Mouse (Mus musculus) hindbrain, embryonic 13.5 days (tissue): ENCODE results near the gene Gm1043. TPM values are rescaled to one million over a fixed set of nuclear protein-coding genes. Genes with fewer than 3 reads are reported as not detected.

Experiments
- ATAC-seq: fragments of 200-750 bp; cut with Nextera tagmentation; 2 replicates; pipeline ENCODE4 v1.8.0; 2017; ENCODE audit warnings: moderate TSS enrichment; ENCODE audit not compliant: low FRiP score
- H3K27ac ChIP-seq: fragments of 300-500 bp; sonication (generic); 2 replicates; pipeline ENCODE4 v1.5.1; 2015; ENCODE audit warnings: inconsistent platforms, mild to moderate bottlenecking, moderate library complexity
- H3K27me3 ChIP-seq: fragments of 300-500 bp; sonication (generic); 2 replicates; pipeline ENCODE4 v1.6.1; 2015; ENCODE audit warnings: mild to moderate bottlenecking, inconsistent platforms
- H3K36me3 ChIP-seq: fragments of 300-500 bp; sonication (generic); 2 replicates; pipeline ENCODE4 v1.6.1; 2015; ENCODE audit warnings: mild to moderate bottlenecking, inconsistent platforms
- H3K4me1 ChIP-seq: fragments of 300-500 bp; sonication (generic); replicated peaks from 2 replicates; pipeline ENCODE4 v1.6.1; 2015; ENCODE audit warnings: inconsistent platforms
- H3K4me2 ChIP-seq: fragments of 300-500 bp; sonication (generic); 2 replicates; pipeline ENCODE4 v1.6.1; 2015; ENCODE audit warnings: inconsistent platforms, mild to moderate bottlenecking, moderate library complexity
- H3K4me3 ChIP-seq: fragments of 300-500 bp; sonication (generic); 2 replicates; pipeline ENCODE4 v1.5.1; 2015; ENCODE audit warnings: mild to moderate bottlenecking, inconsistent platforms
- H3K9ac ChIP-seq: fragments of 300-500 bp; sonication (generic); 2 replicates; pipeline ENCODE4 v1.6.1; 2015; ENCODE audit warnings: mild to moderate bottlenecking, inconsistent platforms
- H3K9me3 ChIP-seq: fragments of 300-500 bp; sonication (generic); 2 replicates; pipeline ENCODE4 v1.6.1; 2016; ENCODE audit warnings: inconsistent platforms
- WGBS: fragments of 180-500 bp; shearing (Covaris S2); methylation state at CpG from one replicate; pipeline ENCODE4 v1.1.7; 2015; 5-methylcytosine and 5-hydroxymethylcytosine counted together
- polyA plus RNA-seq: library from polyadenylated mRNA; unstranded; fragments of >200 nt; fragmentation: Nextera tagmentation; extraction: Ambion mirVana; gene quantifications from 2 replicates; pipeline ENCODE4 v1.2.1, GENCODE M21; 2015

The Gm1043 gene
- polyA plus RNA-seq, 1 experiment from 2014 or later: 1.5 TPM

DNA sequence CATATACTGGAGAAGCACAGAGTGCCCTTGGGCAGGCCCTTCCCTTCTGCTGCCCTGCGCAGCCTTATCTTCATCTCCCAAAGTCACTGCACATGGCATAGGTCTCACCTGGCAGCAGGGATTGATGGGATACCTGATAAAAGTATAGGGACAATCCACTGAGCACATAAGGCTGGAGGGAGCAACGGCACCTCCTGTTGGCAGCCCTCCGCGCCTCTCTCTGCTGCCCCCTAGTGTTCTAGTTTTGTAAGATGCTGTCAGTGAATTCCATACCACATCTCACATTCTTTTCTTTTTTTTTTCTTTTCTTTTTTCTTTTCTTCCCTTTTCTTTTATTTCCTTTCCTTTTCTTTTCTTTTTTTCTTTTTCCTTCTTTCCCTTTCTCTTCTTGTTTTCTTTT, 62.4 kb downstream of the Gm1043 start:
- ATAC-seq: no peak
- H3K36me3 ChIP-seq: peaks cover 4% of the 10 kb centered on the region

DNA sequence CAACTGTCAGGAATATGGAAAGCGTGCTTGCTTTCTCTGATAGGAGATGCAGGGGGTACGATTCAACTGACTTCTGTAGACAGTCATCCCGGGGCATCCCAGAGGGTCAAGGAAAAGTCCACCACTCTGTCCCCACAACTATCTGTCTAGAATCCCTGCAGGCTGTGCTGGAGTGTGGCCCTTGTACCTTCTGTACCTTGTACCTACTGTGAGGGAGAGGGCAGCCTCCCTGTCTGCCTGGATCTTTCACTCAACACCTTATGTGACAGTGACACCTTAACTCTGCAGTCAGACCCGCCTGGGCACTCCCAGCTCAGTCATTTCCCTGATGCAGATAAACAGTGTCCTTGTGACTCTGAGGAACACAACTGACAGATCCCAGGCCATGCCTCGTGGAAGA, 65.5 kb downstream of the Gm1043 start:
- WGBS: 84% methylated on average over 5 of the region's 5 CpGs
- Histone ChIP-seq H3K27me3 (peaks cover 3% of the 10 kb centered on the region; the same call in 1 of the 2 replicates), H3K4me2 (no peak overlapping the region), H3K9me3 (no peaks in the 10 kb centered on the region), H3K4me1 (0 out of 2 replicates have a peak, but pooled peaks cover 3% of the 10 kb centered on the region), H3K9ac (no peak overlapping the region), H3K36me3 (no peaks in the 10 kb centered on the region), H3K4me3 (no peak overlapping the region), H3K27ac (no peak overlapping the region)
- no peak for ATAC-seq

More for the DNA sequence above, 62.4 kb downstream of the Gm1043 start:
- H3K9ac ChIP-seq: no peak overlapping the region
- H3K27me3 ChIP-seq: peaks cover 3% of the 10 kb centered on the region; the same call in 1 of the 2 replicates
- no peak overlapping the region for H3K27ac ChIP-seq
- H3K4me2 ChIP-seq: no peak overlapping the region
- no peaks in the 10 kb centered on the region for H3K9me3 ChIP-seq
- H3K4me3 ChIP-seq: no peak overlapping the region
- no peaks in the 10 kb centered on the region for H3K4me1 ChIP-seq
- 19% methylated on average over 4 of the region's 4 CpGs for WGBS

DNA sequence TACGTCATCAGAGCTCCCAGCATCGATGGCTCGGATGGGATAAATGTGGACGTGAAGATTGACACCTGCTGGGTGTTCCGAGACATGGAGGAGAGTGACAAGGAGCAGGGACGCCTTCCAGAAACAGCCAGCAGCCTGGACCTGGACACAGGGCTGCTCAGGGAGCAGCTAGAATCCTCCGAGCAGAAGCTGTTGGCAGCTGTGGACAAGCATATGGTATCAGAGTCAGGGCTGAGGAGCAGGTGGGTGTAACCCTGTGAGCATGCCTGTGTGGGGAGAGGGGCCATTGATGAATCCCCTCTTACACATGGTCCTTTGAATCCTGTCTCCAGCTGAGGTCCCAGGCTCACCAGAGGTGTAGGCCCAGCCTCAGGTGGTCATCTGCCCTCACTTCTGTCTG, 69.3 kb downstream of the Gm1043 start:
- 0 out of 2 replicates have a peak, but pooled peaks have one; percentile 37 for ATAC-seq
- 80% methylated on average over 7 of the region's 7 CpGs for WGBS

DNA sequence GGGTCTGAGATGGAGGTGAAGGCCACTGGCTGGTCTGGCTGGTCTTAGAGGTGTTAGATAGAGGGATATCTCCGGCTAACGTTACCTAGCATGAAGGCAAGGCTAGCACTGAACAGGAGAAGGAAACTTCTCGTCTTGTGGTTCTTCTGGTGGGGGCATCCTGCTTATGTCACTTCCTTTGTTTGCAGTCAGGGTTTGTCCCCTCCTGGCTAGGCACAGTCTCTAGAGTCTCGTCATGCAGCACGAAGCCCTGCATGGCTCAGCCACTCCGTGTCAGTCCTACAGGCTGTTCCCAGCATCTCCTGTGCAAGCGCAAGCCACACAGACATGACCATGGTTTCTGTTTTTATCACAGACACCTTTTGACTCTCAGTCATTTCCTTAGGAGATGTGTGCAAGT, 73.2 kb downstream of the Gm1043 start:
- WGBS: 81% methylated on average over 7 of the region's 7 CpGs
- Histone ChIP-seq H3K36me3 (no peaks in the 10 kb centered on the region), H3K4me1 (peaks cover 13% of the 10 kb centered on the region), H3K9me3 (no peaks in the 10 kb centered on the region), H3K4me2 (no peak overlapping the region), H3K27ac (no peak overlapping the region), H3K27me3 (peaks cover 48% of the 10 kb centered on the region), H3K9ac (no peak overlapping the region), H3K4me3 (no peak overlapping the region)
- no peak for ATAC-seq

More for the DNA sequence above, 69.3 kb downstream of the Gm1043 start:
- Histone ChIP-seq H3K4me2 (no peak overlapping the region), H3K4me1 (0 out of 2 replicates have a peak, but pooled peaks cover 3% of the 10 kb centered on the region), H3K36me3 (no peaks in the 10 kb centered on the region), H3K27me3 (peaks cover 11% of the 10 kb centered on the region), H3K9me3 (no peaks in the 10 kb centered on the region), H3K27ac (no peak overlapping the region), H3K9ac (no peak overlapping the region), H3K4me3 (no peak overlapping the region)

DNA sequence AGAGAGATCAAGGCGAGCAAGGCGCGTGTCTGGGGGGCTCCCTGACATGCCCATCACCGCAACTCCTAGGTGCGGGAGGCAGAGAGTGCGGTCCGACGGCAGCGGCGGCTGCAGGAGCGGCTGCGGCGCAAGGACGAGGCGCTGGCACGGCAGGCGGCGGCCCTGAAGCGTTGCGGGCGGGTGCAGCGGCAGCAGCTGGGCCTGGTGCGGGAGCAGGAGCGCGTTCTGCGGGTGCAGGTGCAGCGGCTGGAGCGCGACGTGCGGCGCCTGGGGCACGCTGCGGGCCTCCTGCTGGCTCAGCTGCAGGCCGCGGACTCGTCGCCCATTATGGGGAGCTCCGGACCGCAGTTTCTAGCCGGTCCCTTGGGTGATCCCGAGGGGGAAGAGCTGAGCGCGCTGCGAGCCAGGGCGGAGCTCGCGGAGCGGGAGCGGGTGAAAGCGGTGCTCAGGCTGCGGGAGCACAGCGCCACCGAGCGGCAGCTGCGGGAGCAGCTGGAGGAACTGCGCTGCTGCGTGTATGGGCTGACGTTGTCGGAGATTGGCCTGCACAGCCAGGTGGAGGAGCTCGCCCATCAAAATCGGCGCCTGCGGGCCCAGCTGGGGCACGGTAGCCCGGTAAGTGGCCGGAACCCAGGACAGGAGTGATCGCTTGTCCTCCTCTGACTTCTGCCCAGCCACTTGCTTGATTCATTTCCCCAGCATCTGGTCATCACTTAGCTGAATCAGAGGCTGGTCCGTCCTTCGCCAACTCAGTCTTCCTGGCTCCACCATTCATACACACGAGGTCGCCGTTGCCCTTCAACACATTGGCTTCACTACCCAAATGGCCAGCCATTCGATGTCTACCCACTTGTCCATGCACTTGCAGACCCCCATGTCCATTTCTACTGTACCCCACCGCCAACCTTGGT, 78.0 kb downstream of the Gm1043 start:
- H3K27me3 ChIP-seq: peaks cover 69% of the 10 kb centered on the region
- peak overlapping the region; percentile 70 for H3K4me2 ChIP-seq
- WGBS: 6% methylated on average over 73 of the region's 75 CpGs
- ATAC-seq: peak; percentile 91
- H3K4me1 ChIP-seq: peaks cover 21% of the 10 kb centered on the region
- no peaks in the 10 kb centered on the region for H3K9me3 ChIP-seq
- peak overlapping the region; percentile 50 for H3K4me3 ChIP-seq
- H3K27ac ChIP-seq: peak overlapping the region; percentile 82
- peak overlapping the region; percentile 78 for H3K9ac ChIP-seq
- no peaks in the 10 kb centered on the region for H3K36me3 ChIP-seq

DNA sequence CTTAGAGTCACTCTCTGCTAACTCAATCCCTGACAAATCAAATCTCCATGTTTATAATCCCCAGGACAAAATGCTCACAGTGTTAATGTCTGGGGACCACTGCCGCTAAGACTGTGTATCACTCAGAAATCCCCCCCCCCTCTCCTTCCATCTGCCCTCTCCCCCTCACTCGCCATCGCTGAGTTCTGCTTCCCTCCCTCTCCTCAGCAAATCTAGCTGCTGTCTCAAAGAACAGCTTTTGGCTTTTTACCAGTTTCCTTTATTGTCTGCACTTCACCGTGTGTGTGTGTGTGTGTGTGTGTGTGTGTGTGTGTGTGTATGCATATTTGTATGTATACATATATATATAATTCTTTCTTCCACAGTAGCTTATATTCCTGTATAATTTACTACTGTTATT, 91.3 kb downstream of the Gm1043 start:
- H3K36me3 ChIP-seq: no peaks in the 10 kb centered on the region
- H3K9ac ChIP-seq: no peak overlapping the region
- no peaks in the 10 kb centered on the region for H3K9me3 ChIP-seq
- H3K4me3 ChIP-seq: no peak overlapping the region
- 28% methylated on average over 4 of the region's 4 CpGs for WGBS
- H3K27me3 ChIP-seq: peaks cover 9% of the 10 kb centered on the region; the same call in 1 of the 2 replicates
- peaks cover 5% of the 10 kb centered on the region; the same call in 1 of the 2 replicates for H3K4me1 ChIP-seq
- ATAC-seq: no peak
- H3K4me2 ChIP-seq: no peak overlapping the region
- no peak overlapping the region for H3K27ac ChIP-seq

DNA sequence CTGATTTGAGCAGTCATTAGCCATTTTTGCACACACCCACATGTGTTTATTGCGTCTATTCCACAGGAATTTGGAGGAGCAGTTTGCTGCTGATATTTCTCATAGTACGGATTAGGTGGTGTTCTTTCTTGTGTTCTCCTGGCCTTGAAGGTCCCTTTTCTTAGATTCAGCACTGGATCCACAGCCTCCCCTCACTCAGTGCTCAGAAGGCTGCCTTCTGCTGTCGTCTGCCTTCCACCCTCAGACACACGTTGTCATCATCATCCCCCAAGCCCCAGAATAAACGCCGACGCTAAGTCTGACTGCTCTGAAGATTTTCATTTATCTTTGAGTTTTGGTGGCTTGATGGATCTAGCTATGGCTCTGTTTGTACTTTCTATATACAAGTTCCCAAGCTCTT, 91.9 kb downstream of the Gm1043 start:
- Histone ChIP-seq H3K4me3 (no peak overlapping the region), H3K27ac (peak overlapping the region; percentile 35; the same call in 1 of the 2 replicates), H3K27me3 (peaks cover 9% of the 10 kb centered on the region; the same call in 1 of the 2 replicates), H3K36me3 (no peaks in the 10 kb centered on the region), H3K9ac (no peak overlapping the region), H3K4me2 (no peak overlapping the region), H3K9me3 (no peaks in the 10 kb centered on the region), H3K4me1 (peaks cover 5% of the 10 kb centered on the region; the same call in 1 of the 2 replicates)
- WGBS: 77% methylated on average over 7 of the region's 7 CpGs
- ATAC-seq: no peak

DNA sequence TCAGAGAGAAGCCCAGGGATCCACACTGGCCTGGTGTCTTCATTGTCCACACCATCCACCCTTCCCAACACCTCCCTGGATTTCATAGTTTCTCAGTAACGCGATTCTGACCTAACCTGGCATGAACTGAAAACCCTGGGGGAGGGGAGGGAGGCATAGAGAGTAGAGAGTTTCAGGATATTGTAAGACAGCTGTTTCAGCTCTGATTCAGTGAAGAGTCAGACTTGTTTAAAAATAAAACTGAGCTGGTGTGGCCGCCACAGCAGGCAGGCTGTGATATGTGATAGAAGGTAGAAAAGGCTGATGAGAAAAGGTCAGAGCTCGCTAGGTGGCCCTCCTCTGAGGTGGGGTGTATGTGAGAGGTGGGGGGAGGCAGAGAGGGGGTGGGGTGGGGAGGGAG, 93.6 kb downstream of the Gm1043 start:
- H3K36me3 ChIP-seq: no peaks in the 10 kb centered on the region
- no peaks in the 10 kb centered on the region for H3K9me3 ChIP-seq
- H3K4me3 ChIP-seq: no peak overlapping the region
- WGBS: 62% methylated on average over 4 of the region's 4 CpGs
- peaks cover 5% of the 10 kb centered on the region; the same call in 1 of the 2 replicates for H3K4me1 ChIP-seq
- ATAC-seq: no peak
- no peak overlapping the region for H3K27ac ChIP-seq
- no peak overlapping the region for H3K9ac ChIP-seq
- H3K27me3 ChIP-seq: peaks cover 3% of the 10 kb centered on the region; the same call in 1 of the 2 replicates
- H3K4me2 ChIP-seq: no peak overlapping the region

DNA sequence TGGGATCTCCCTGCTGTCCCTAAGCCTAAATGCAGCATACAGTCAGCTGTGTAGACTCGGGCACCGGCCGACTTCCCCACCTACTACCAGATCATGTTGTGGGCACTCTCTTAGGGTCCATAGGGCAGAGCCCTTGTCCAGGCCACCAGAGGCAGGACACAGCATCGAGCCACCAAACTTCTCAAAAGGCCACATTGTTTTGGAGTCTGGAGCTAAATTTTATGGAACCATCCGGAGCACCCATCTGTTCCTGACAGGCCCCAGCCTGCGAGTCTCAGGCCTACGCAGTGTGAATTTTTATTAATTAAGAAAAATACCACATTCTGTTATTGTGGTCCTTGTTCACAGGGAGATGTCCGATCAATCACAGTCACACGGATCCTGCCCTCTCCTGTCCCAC, 94.7 kb downstream of the Gm1043 start:
- H3K9me3 ChIP-seq: no peaks in the 10 kb centered on the region
- 92% methylated on average over 9 of the region's 9 CpGs for whole genome bisulfite sequencing
- H3K36me3 ChIP-seq: no peaks in the 10 kb centered on the region
- no peak overlapping the region for H3K27ac ChIP-seq
- no peak for ATAC-seq
- no peak overlapping the region for H3K9ac ChIP-seq
- H3K4me1 ChIP-seq: peaks cover 5% of the 10 kb centered on the region; the same call in 1 of the 2 replicates
- no peak overlapping the region for H3K4me3 ChIP-seq
- H3K27me3 ChIP-seq: no peaks in the 10 kb centered on the region
- H3K4me2 ChIP-seq: no peak overlapping the region

DNA sequence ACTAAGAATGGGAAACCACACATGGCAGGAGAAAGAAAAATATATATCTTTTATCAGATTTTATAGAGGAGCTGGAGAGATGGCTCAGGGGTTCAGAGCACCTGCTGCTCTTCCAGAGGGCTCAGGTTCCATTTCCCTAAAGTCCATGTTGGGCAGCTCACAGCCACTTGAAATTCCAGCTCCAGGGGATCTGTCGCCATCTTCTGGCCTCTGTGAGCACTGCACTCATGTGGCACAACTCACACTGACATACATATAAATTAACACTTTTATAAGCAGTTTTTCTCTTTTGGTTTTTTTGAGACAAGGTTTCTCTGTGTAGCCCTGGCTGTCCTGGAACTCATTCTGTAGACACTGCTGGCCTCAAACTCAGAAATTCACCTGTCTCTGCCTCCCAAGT, 95.5 kb downstream of the Gm1043 start:
- no peak for ATAC-seq
- 42% methylated on average over 1 of the region's 1 CpGs for WGBS
- H3K4me2 ChIP-seq: no peak overlapping the region
- no peaks in the 10 kb centered on the region for H3K9me3 ChIP-seq
- H3K9ac ChIP-seq: no peak overlapping the region
- no peak overlapping the region for H3K27ac ChIP-seq
- H3K27me3 ChIP-seq: no peaks in the 10 kb centered on the region
- no peak overlapping the region for H3K4me3 ChIP-seq
- H3K4me1 ChIP-seq: peaks cover 5% of the 10 kb centered on the region; the same call in 1 of the 2 replicates
- H3K36me3 ChIP-seq: no peaks in the 10 kb centered on the region

DNA sequence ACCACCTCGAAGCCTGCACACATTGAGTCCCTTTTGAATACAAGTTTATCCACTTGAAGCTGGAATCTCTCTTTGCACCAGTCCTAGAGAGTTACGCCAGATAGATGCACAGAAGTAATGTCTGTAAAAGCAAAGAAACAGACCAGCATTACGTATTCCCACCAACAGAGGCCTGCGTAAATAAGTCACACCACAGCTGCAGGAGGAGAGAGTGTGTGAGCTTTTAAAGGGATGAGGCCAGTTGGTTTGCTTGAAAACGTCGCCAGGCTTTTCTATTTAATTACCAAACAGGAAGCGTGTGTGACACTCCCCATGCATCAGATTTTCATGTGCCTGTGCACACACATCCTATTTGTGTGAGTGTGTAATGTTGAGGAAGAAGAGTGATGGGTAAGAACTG, 99.4 kb downstream of the Gm1043 start:
- H3K9me3 ChIP-seq: no peaks in the 10 kb centered on the region
- no peaks in the 10 kb centered on the region for H3K27me3 ChIP-seq
- H3K9ac ChIP-seq: no peak overlapping the region
- H3K4me1 ChIP-seq: no peaks in the 10 kb centered on the region
- no peak overlapping the region for H3K27ac ChIP-seq
- H3K36me3 ChIP-seq: no peaks in the 10 kb centered on the region
- ATAC-seq: no peak
- H3K4me3 ChIP-seq: no peak overlapping the region
- H3K4me2 ChIP-seq: no peak overlapping the region
- 74% methylated on average over 7 of the region's 7 CpGs for WGBS

DNA sequence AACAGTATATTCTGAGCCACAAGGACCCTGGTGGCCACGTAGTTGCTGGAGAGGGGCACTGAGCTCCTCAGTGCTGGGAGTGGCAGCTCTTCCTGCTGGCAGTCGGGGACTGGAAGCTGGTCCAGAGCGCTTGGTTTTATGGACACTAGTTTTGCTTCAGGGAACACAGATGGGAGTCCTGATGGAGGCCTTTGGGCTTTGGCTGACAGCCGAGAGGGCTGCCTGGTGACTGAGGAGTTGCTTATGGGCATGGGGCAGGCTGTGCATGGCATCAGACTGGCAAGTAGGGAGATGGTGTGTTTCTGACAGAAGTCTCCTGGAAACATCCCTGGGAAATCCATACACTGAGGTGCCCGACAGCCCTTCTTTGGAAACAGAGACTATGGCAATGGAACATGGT, 105.2 kb downstream of the Gm1043 start:
- ATAC-seq: no peak
- Histone ChIP-seq H3K27ac (no peak overlapping the region), H3K36me3 (0 out of 2 replicates have a peak, but pooled peaks cover 3% of the 10 kb centered on the region), H3K4me3 (no peak overlapping the region), H3K27me3 (no peaks in the 10 kb centered on the region), H3K4me2 (no peak overlapping the region), H3K4me1 (peaks cover 10% of the 10 kb centered on the region), H3K9me3 (no peaks in the 10 kb centered on the region), H3K9ac (no peak overlapping the region)
- WGBS: 86% methylated on average over 5 of the region's 5 CpGs
